Mouse (Mus musculus) G1E (cell line): ENCODE measurements around the gene Cd200.
"Not testable (repeated sequence)": the region's sequence is repeated elsewhere in the genome, so short reads cannot be mapped to it uniquely, and the experiment has no call there.

Source experiments
- CTCF ChIP-seq: IDR thresholded peaks from 2 replicates; pipeline ENCODE4 v1.5.1; 2012; ENCODE audit warnings: low read depth, low read length, inconsistent platforms, mixed read lengths
- POLR2AphosphoS5 ChIP-seq: IDR thresholded peaks from 2 replicates; pipeline ENCODE4 v1.6.1; 2012; ENCODE audit warnings: low read depth, low read length, inconsistent platforms; ENCODE audit not compliant: insufficient replicate concordance
- TAL1 ChIP-seq: conservative IDR thresholded peaks from 2 replicates; pipeline ENCODE4 v1.6.1; 2012; ENCODE audit warnings: low read depth, low read length, inconsistent platforms, mixed read lengths

- TF ChIP-seq CTCF, POLR2AphosphoS5, TAL1: not testable (repeated sequence)
Observed at GRCm38 (mm10) chr16:45348238-45348637, 60.6 kb downstream of the Cd200 start.
